Mouse (Mus musculus): ENCODE measurements at regions not wholly inside any gene's neighbourhood (a gene's known extent, or its start where the extent isn't known, plus 50 kb on each side); places are given as distances from the start of the nearest gene placed in this dataset.
A peak's percentile ranks its signal among the peaks of the same experiment; 100 is the strongest.

GRCm38 (mm10) chr5:126842606-126843005 lies 399.0 kb upstream of the Tmem132c start:
- Histone ChIP-seq H3K27ac (ENCODE audit: low read depth) (no peak overlapping the region), H3K36me3 (replicated peaks; ENCODE audit: control insufficient read depth, insufficient read depth, low read length) (no peaks in the 10 kb centered on the region), H3K4me1 (ENCODE audit: control insufficient read depth, insufficient read depth) (no peaks in the 10 kb centered on the region), H3K4me3 (ENCODE audit: low read depth, low read length) (no peak overlapping the region), H3K4me2 (ENCODE audit: low read depth, low read length) (no peak overlapping the region), H3K9ac (replicated peaks; ENCODE audit: low read depth, low read length) (no peak overlapping the region), H3K9me3 (replicated peaks; ENCODE audit: control insufficient read depth, low read length) (no peaks in the 10 kb centered on the region), H3K27me3 (ENCODE audit: control insufficient read depth, insufficient read depth, low read length) (no peaks in the 10 kb centered on the region)
- TF ChIP-seq CTCF (IDR thresholded peaks at IDR 0.05; ENCODE audit: low read depth): no peak
- no peak for TF ChIP-seq EP300 (IDR thresholded peaks at IDR 0.05; ENCODE audit: low read depth)
- ATAC-seq (ENCODE audit: insufficient read depth, low read depth) (no peak), DNase-seq (ENCODE audit: low spot score) (no peak)
- WGBS: 63% methylated on average over 4 of the region's 4 CpGs

DNA sequence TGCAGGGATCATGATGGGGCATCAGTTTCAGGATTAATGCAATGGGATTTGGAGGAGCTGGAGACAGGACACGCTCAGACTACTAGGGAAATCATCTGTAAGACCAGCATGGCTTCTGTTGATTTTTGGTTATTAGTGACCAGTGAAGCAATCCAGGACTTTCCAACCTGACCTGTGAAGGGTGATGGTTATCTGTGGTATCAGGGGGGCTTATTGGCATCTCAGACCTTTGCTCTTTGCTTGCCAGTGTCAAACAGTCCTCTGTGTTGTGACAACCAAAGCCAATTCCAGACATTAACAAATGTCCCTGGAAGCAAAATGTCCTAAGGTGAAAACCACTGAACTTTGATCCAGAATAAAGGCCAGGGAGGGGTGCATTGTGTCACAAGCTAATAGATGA lies 379.5 kb upstream of the Tmem132c start:
- no peaks in the 10 kb centered on the region for H3K36me3 ChIP-seq (replicated peaks; ENCODE audit: control insufficient read depth, insufficient read depth, low read length)
- H3K4me1 ChIP-seq (ENCODE audit: control insufficient read depth, insufficient read depth): no peaks in the 10 kb centered on the region
- H3K4me2 ChIP-seq (ENCODE audit: low read depth, low read length): no peak overlapping the region
- H3K4me3 ChIP-seq (ENCODE audit: low read depth, low read length): no peak overlapping the region
- H3K27me3 ChIP-seq (ENCODE audit: control insufficient read depth, insufficient read depth, low read length): no peaks in the 10 kb centered on the region
- no peak overlapping the region for H3K9ac ChIP-seq (replicated peaks; ENCODE audit: low read depth, low read length)
- H3K9me3 ChIP-seq (replicated peaks; ENCODE audit: control insufficient read depth, low read length): 0 out of 2 replicates have a peak, but pooled peaks cover 6% of the 10 kb centered on the region
- DNase-seq (ENCODE audit: low spot score): no peak
- TF ChIP-seq CTCF (IDR thresholded peaks at IDR 0.05; ENCODE audit: low read depth) (no peak), EP300 (IDR thresholded peaks at IDR 0.05; ENCODE audit: low read depth) (no peak)
- ATAC-seq (ENCODE audit: insufficient read depth, low read depth): no peak
- WGBS: 88% methylated on average over 1 of the region's 1 CpGs
- H3K27ac ChIP-seq (ENCODE audit: low read depth): no peak overlapping the region

DNA sequence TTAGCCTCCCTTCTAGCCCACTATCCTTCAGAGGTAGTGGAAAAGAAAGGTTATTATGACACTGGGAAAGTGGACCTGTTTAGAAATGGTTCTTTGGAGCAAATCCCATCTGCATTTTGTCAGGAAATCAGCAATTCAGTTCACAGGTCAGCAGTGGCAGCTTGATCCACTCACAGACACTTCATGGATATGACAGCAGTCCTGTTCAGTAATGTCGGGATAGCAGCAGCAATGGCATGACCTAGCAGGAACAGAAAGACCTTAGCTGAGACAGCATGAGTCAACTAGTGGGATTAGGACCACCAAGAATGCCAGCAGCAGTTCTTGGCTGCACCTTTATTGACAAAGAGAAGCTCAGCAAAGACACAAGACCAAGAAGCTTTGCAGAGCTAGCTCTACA lies 365.8 kb upstream of the Tmem132c start:
- no peak for TF ChIP-seq CTCF (IDR thresholded peaks at IDR 0.05; ENCODE audit: low read depth)
- no peak for TF ChIP-seq EP300 (IDR thresholded peaks at IDR 0.05; ENCODE audit: low read depth)
- WGBS: 24% methylated on average over 1 of the region's 1 CpGs

DNA sequence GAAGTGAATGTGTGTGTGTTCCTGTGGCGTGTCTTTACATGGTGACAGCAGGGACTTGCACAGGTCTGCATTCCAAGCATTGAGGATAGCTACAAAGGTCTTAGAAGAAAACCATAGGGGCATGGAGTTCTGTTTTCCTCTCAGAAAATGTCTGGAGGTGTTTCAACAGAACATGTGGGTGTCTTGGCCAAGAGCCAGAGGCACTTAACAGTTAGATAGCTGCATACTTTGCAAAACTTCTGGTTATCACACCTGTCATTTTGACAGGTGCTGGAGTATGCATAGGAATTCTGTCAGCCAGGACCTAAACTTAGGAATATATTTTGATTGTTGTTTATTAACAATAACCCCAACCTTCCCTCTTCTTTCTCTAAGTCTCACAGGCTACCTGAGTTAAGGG lies 350.9 kb upstream of the Tmem132c start:
- H3K9me3 ChIP-seq (replicated peaks; ENCODE audit: control insufficient read depth, low read length): no peaks in the 10 kb centered on the region
- H3K36me3 ChIP-seq (replicated peaks; ENCODE audit: control insufficient read depth, insufficient read depth, low read length): no peaks in the 10 kb centered on the region
- 33% methylated on average over 1 of the region's 1 CpGs for WGBS
- no peak for TF ChIP-seq CTCF (IDR thresholded peaks at IDR 0.05; ENCODE audit: low read depth)
- peak; percentile 69; the same call in 1 of the 2 replicates for TF ChIP-seq EP300 (IDR thresholded peaks at IDR 0.05; ENCODE audit: low read depth)
- H3K9ac ChIP-seq (replicated peaks; ENCODE audit: low read depth, low read length): no peak overlapping the region
- H3K4me1 ChIP-seq (ENCODE audit: control insufficient read depth, insufficient read depth): peaks cover 7% of the 10 kb centered on the region; the same call in 1 of the 2 replicates
- H3K27ac ChIP-seq (ENCODE audit: low read depth): no peak overlapping the region
- H3K27me3 ChIP-seq (ENCODE audit: control insufficient read depth, insufficient read depth, low read length): no peaks in the 10 kb centered on the region
- H3K4me3 ChIP-seq (ENCODE audit: low read depth, low read length): no peak overlapping the region
- ATAC-seq (ENCODE audit: insufficient read depth, low read depth): 0 out of 2 replicates have a peak, but pooled peaks have one; percentile 41
- DNase-seq (ENCODE audit: low spot score): peak; percentile 26
- no peak overlapping the region for H3K4me2 ChIP-seq (ENCODE audit: low read depth, low read length)

More for the DNA sequence above, 365.8 kb upstream of the Tmem132c start:
- ATAC-seq (ENCODE audit: insufficient read depth, low read depth): peak; percentile 66; the same call in 1 of the 2 replicates
- Histone ChIP-seq H3K27me3 (ENCODE audit: control insufficient read depth, insufficient read depth, low read length) (no peaks in the 10 kb centered on the region), H3K4me1 (ENCODE audit: control insufficient read depth, insufficient read depth) (0 out of 2 replicates have a peak, but pooled peaks cover 3% of the 10 kb centered on the region), H3K9me3 (replicated peaks; ENCODE audit: control insufficient read depth, low read length) (no peaks in the 10 kb centered on the region), H3K36me3 (replicated peaks; ENCODE audit: control insufficient read depth, insufficient read depth, low read length) (no peaks in the 10 kb centered on the region), H3K9ac (replicated peaks; ENCODE audit: low read depth, low read length) (no peak overlapping the region), H3K4me3 (ENCODE audit: low read depth, low read length) (no peak overlapping the region), H3K4me2 (ENCODE audit: low read depth, low read length) (no peak overlapping the region), H3K27ac (ENCODE audit: low read depth) (no peak overlapping the region; the same call in 1 of the 2 replicates)
- no peak for DNase-seq (ENCODE audit: low spot score)

DNA sequence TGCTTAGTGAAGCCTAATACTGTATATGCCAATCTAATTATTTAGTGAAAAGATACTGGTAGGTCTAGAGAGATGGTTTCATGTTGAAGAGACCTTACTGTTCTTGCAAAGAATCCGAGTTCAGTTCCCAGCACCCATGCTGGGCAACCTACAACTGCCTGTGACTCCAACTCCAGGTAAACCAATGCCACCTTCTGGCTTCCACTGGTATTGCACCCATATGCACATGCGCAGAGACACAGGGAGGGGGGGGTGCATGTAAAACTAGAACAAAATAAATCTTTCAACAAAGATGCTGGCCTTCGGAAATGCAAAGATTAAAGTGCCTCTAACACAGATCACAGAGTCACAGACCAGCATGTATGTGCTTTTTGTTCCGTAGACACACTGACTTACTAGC lies 348.5 kb upstream of the Tmem132c start:
- Histone ChIP-seq H3K4me2 (ENCODE audit: low read depth, low read length) (no peak overlapping the region), H3K27ac (ENCODE audit: low read depth) (no peak overlapping the region), H3K36me3 (replicated peaks; ENCODE audit: control insufficient read depth, insufficient read depth, low read length) (no peaks in the 10 kb centered on the region), H3K27me3 (ENCODE audit: control insufficient read depth, insufficient read depth, low read length) (no peaks in the 10 kb centered on the region), H3K4me3 (ENCODE audit: low read depth, low read length) (no peak overlapping the region), H3K9ac (replicated peaks; ENCODE audit: low read depth, low read length) (no peak overlapping the region), H3K4me1 (ENCODE audit: control insufficient read depth, insufficient read depth) (peaks cover 7% of the 10 kb centered on the region; the same call in 1 of the 2 replicates), H3K9me3 (replicated peaks; ENCODE audit: control insufficient read depth, low read length) (0 out of 2 replicates have a peak, but pooled peaks cover 5% of the 10 kb centered on the region)
- DNase-seq (ENCODE audit: low spot score) (no peak), ATAC-seq (ENCODE audit: insufficient read depth, low read depth) (no peak)
- 89% methylated on average over 4 of the region's 4 CpGs for WGBS
- TF ChIP-seq CTCF (IDR thresholded peaks at IDR 0.05; ENCODE audit: low read depth) (no peak), EP300 (IDR thresholded peaks at IDR 0.05; ENCODE audit: low read depth) (no peak)

DNA sequence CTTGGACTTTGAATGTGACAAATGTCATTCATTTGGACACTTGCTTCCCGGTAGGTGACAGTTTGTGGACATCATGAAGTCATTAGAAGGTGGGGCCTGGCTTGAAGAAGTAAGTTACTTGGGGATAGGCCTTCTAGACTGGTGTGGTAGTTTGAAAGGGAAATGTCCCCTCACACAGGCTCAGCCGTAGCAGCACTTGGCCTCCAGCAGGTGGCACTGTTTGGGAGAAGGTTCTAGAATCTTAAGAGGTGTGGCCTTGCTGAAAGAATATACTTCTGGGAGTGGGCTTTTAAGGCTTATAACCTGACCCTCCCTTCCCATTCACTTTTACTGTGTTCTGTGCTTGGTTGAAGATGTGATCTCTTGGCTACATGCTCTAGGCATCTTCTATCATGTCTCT lies 331.5 kb upstream of the Tmem132c start:
- Histone ChIP-seq H3K9me3 (replicated peaks; ENCODE audit: control insufficient read depth, low read length) (no peaks in the 10 kb centered on the region), H3K27me3 (ENCODE audit: control insufficient read depth, insufficient read depth, low read length) (no peaks in the 10 kb centered on the region), H3K27ac (ENCODE audit: low read depth) (no peak overlapping the region), H3K4me1 (ENCODE audit: control insufficient read depth, insufficient read depth) (no peaks in the 10 kb centered on the region), H3K4me2 (ENCODE audit: low read depth, low read length) (no peak overlapping the region), H3K36me3 (replicated peaks; ENCODE audit: control insufficient read depth, insufficient read depth, low read length) (no peaks in the 10 kb centered on the region), H3K9ac (replicated peaks; ENCODE audit: low read depth, low read length) (no peak overlapping the region), H3K4me3 (ENCODE audit: low read depth, low read length) (no peak overlapping the region)
- no peak for DNase-seq (ENCODE audit: low spot score)
- ATAC-seq (ENCODE audit: insufficient read depth, low read depth): no peak
- 81% methylated on average over 2 of the region's 2 CpGs for WGBS
- TF ChIP-seq EP300 (IDR thresholded peaks at IDR 0.05; ENCODE audit: low read depth) (no peak), CTCF (IDR thresholded peaks at IDR 0.05; ENCODE audit: low read depth) (0 out of 2 replicates have a peak, but pooled peaks have one; percentile 6)
